Mouse (Mus musculus): ENCODE results near the gene Timm8b. TPM values are rescaled to one million over a fixed set of nuclear protein-coding genes. Genes with fewer than 3 reads are reported as not detected.
"Not testable (repeated sequence)": the region's sequence is repeated elsewhere in the genome, so short reads cannot be mapped to it uniquely, and the experiment has no call there.

Gene Timm8b
- total RNA-seq, 2 experiments from 2014 or later = 22.5 to 98.1 TPM

- ATAC-seq (replicated peaks; ENCODE audit: low FRiP score, poor library complexity, severe bottlenecking) = no peak
These were observed 6.7 kb upstream of the Timm8b start for GRCm38 (mm10) chr9:50596973-50597372.

GRCm38 (mm10) chr9:50601536-50601935 lies 2.2 kb upstream of the Timm8b start:
- ATAC-seq (replicated peaks; ENCODE audit: low FRiP score, poor library complexity, severe bottlenecking) = no peak

GRCm38 (mm10) chr9:50602055-50602845 lies 1.5 kb upstream of the Timm8b start:
- no peak for ATAC-seq (replicated peaks; ENCODE audit: low FRiP score, poor library complexity, severe bottlenecking)

GRCm38 (mm10) chr9:50603998-50604324 lies 251 bp downstream of the Timm8b start:
- ATAC-seq (replicated peaks; ENCODE audit: low FRiP score, poor library complexity, severe bottlenecking) = no peak

- no peak for ATAC-seq (replicated peaks; ENCODE audit: low FRiP score, poor library complexity, severe bottlenecking)
These were observed 628 bp downstream of the Timm8b start for GRCm38 (mm10) chr9:50604338-50604737.

GRCm38 (mm10) chr9:50612115-50612514 lies 8.4 kb downstream of the Timm8b start:
- ATAC-seq (replicated peaks; ENCODE audit: low FRiP score, poor library complexity, severe bottlenecking) = no peak

- ATAC-seq (replicated peaks; ENCODE audit: low FRiP score, poor library complexity, severe bottlenecking) = no peak
These were observed 12.5 kb downstream of the Timm8b start for GRCm38 (mm10) chr9:50616161-50616560.

- ATAC-seq (replicated peaks; ENCODE audit: low FRiP score, poor library complexity, severe bottlenecking) = peak; percentile 93
These were observed 13.3 kb downstream of the Timm8b start, which contains the start of the genes Pih1d2 and Nkapd1 for GRCm38 (mm10) chr9:50616766-50617603. Gene Pih1d2 (plus strand): TSS chr9:50617321. Gene Nkapd1 (minus strand): TSS chr9:50617464.

- no peak for ATAC-seq (replicated peaks; ENCODE audit: low FRiP score, poor library complexity, severe bottlenecking)
These were observed 14.2 kb downstream of the Timm8b start for GRCm38 (mm10) chr9:50617794-50618330.

GRCm38 (mm10) chr9:50630903-50631302 lies 27.2 kb downstream of the Timm8b start:
- ATAC-seq (replicated peaks; ENCODE audit: low FRiP score, poor library complexity, severe bottlenecking) = not testable (repeated sequence)

- ATAC-seq (replicated peaks; ENCODE audit: low FRiP score, poor library complexity, severe bottlenecking) = no peak
These were observed 28.4 kb downstream of the Timm8b start for GRCm38 (mm10) chr9:50632016-50632688.

- ATAC-seq (replicated peaks; ENCODE audit: low FRiP score, poor library complexity, severe bottlenecking) = peak; percentile 67; the same call in 1 of the 2 replicates
These were observed 29.3 kb downstream of the Timm8b start for GRCm38 (mm10) chr9:50633059-50633458.

- ATAC-seq (replicated peaks; ENCODE audit: low FRiP score, poor library complexity, severe bottlenecking) = no peak
These were observed 30.6 kb downstream of the Timm8b start for GRCm38 (mm10) chr9:50634270-50634669.

GRCm38 (mm10) chr9:50646826-50647370 lies 43.2 kb downstream of the Timm8b start:
- ATAC-seq (replicated peaks; ENCODE audit: low FRiP score, poor library complexity, severe bottlenecking) = no peak

GRCm38 (mm10) chr9:50650503-50650902 lies 46.8 kb downstream of the Timm8b start:
- peak; percentile 91 for ATAC-seq (replicated peaks; ENCODE audit: low FRiP score, poor library complexity, severe bottlenecking)

Other genes with a start within 250 kb of the Timm8b start
- gene Plet1, start 109.4 kb upstream of the Timm8b start, total RNA-seq (2015; ENCODE audit: low replicate concordance) = not detected in 2 replicates
- gene Plet1, start 109.4 kb upstream of the Timm8b start, total RNA-seq (2017; ENCODE audit: low replicate concordance) = not detected in 2 replicates
- 37.3 and 40.0 TPM in 2 replicates for gene Pts, start 75.2 kb upstream of the Timm8b start, total RNA-seq (2015; ENCODE audit: low replicate concordance)
- 3.7 and 17.7 TPM in 2 replicates for gene Pts, start 75.2 kb upstream of the Timm8b start, total RNA-seq (2017; ENCODE audit: low replicate concordance)
- gene Il18, start 49.1 kb upstream of the Timm8b start, total RNA-seq (2015; ENCODE audit: low replicate concordance) = 10.8 and 13.8 TPM in 2 replicates
- 1.1 and 11.3 TPM in 2 replicates for gene Il18, start 49.1 kb upstream of the Timm8b start, total RNA-seq (2017; ENCODE audit: low replicate concordance)
- not detected in 2 replicates for gene Bco2, start 48.7 kb upstream of the Timm8b start, total RNA-seq (2015; ENCODE audit: low replicate concordance)
- gene Bco2, start 48.7 kb upstream of the Timm8b start, total RNA-seq (2017; ENCODE audit: low replicate concordance) = not detected in 2 replicates
- gene Tex12, start 42.6 kb upstream of the Timm8b start, total RNA-seq (2015; ENCODE audit: low replicate concordance) = not detected in 2 replicates
- gene Tex12, start 42.6 kb upstream of the Timm8b start, total RNA-seq (2017; ENCODE audit: low replicate concordance) = not detected in 2 replicates
- 79.6 and 82.2 TPM in 2 replicates for gene Sdhd, start 98 bp upstream of the Timm8b start, total RNA-seq (2015; ENCODE audit: low replicate concordance)
- gene Sdhd, start 98 bp upstream of the Timm8b start, total RNA-seq (2017; ENCODE audit: low replicate concordance) = 43.1 and 59.0 TPM in 2 replicates
- not detected in 2 replicates for gene Pih1d2, start 13.4 kb downstream of the Timm8b start, total RNA-seq (2015; ENCODE audit: low replicate concordance)
- 0.64 TPM in 1 of 2 replicates, not detected in the other for gene Pih1d2, start 13.4 kb downstream of the Timm8b start, total RNA-seq (2017; ENCODE audit: low replicate concordance)
- 11.3 and 16.9 TPM in 2 replicates for gene Nkapd1, start 13.6 kb downstream of the Timm8b start, total RNA-seq (2015; ENCODE audit: low replicate concordance)
- 7.2 and 11.9 TPM in 2 replicates for gene Nkapd1, start 13.6 kb downstream of the Timm8b start, total RNA-seq (2017; ENCODE audit: low replicate concordance)
- gene Dlat, start 55.9 kb downstream of the Timm8b start, total RNA-seq (2015; ENCODE audit: low replicate concordance) = 8.0 and 12.3 TPM in 2 replicates
- gene Dlat, start 55.9 kb downstream of the Timm8b start, total RNA-seq (2017; ENCODE audit: low replicate concordance) = 6.9 and 15.3 TPM in 2 replicates
- not detected in 2 replicates for gene Dixdc1, start 135.6 kb downstream of the Timm8b start, total RNA-seq (2015; ENCODE audit: low replicate concordance)
- not detected in 2 replicates for gene Dixdc1, start 135.6 kb downstream of the Timm8b start, total RNA-seq (2017; ENCODE audit: low replicate concordance)
- not detected in 2 replicates for gene 2310030G06Rik, start 142.6 kb downstream of the Timm8b start, total RNA-seq (2015; ENCODE audit: low replicate concordance)
- not detected in 2 replicates for gene 2310030G06Rik, start 142.6 kb downstream of the Timm8b start, total RNA-seq (2017; ENCODE audit: low replicate concordance)
- not detected in 2 replicates for gene Cryab, start 147.4 kb downstream of the Timm8b start, total RNA-seq (2015; ENCODE audit: low replicate concordance)
- gene Cryab, start 147.4 kb downstream of the Timm8b start, total RNA-seq (2017; ENCODE audit: low replicate concordance) = not detected in 2 replicates
- not detected in 2 replicates for gene Hspb2, start 148.4 kb downstream of the Timm8b start, total RNA-seq (2015; ENCODE audit: low replicate concordance)
- not detected in 2 replicates for gene Hspb2, start 148.4 kb downstream of the Timm8b start, total RNA-seq (2017; ENCODE audit: low replicate concordance)
- 7.9 and 8.0 TPM in 2 replicates for gene Fdxacb1, start 164.3 kb downstream of the Timm8b start, total RNA-seq (2015; ENCODE audit: low replicate concordance)
- gene Fdxacb1, start 164.3 kb downstream of the Timm8b start, total RNA-seq (2017; ENCODE audit: low replicate concordance) = 6.8 and 8.2 TPM in 2 replicates
- gene Alg9, start 171.1 kb downstream of the Timm8b start, total RNA-seq (2015; ENCODE audit: low replicate concordance) = 16.8 and 45.4 TPM in 2 replicates
- gene Alg9, start 171.1 kb downstream of the Timm8b start, total RNA-seq (2017; ENCODE audit: low replicate concordance) = 11.4 and 14.8 TPM in 2 replicates
- 28.1 and 38.2 TPM in 2 replicates for gene 1110032A03Rik, start 171.6 kb downstream of the Timm8b start, total RNA-seq (2015; ENCODE audit: low replicate concordance)
- 15.9 and 21.1 TPM in 2 replicates for gene 1110032A03Rik, start 171.6 kb downstream of the Timm8b start, total RNA-seq (2017; ENCODE audit: low replicate concordance)
- gene Ppp2r1b, start 241.4 kb downstream of the Timm8b start, total RNA-seq (2015; ENCODE audit: low replicate concordance) = 88.0 and 88.3 TPM in 2 replicates
- 87.7 and 116 TPM in 2 replicates for gene Ppp2r1b, start 241.4 kb downstream of the Timm8b start, total RNA-seq (2017; ENCODE audit: low replicate concordance)